Mouse (Mus musculus): ENCODE measurements around the gene Tmtc4. TPM values are rescaled to one million over a fixed set of nuclear protein-coding genes. Genes with fewer than 3 reads are reported as not detected.
A peak's percentile ranks its signal among the peaks of the same experiment; 100 is the strongest.

Gene Tmtc4
- polyA plus RNA-seq, 1 experiment from 2014 or later, result 32.4 TPM

GRCm38 (mm10) chr14:122992937-122993336 is 9.1 kb upstream of the Tmtc4 start:
- no peak overlapping the region for H3K27ac ChIP-seq
- H3K9ac ChIP-seq, result no peak overlapping the region
- no peaks in the 10 kb centered on the region for H3K9me3 ChIP-seq (replicated peaks)
- 0 out of 2 replicates have a peak, but pooled peaks have one; percentile 33 for ATAC-seq
- no peak overlapping the region for H3K4me3 ChIP-seq
- H3K27me3 ChIP-seq, result no peaks in the 10 kb centered on the region
- H3K4me1 ChIP-seq, result no peaks in the 10 kb centered on the region
- WGBS, result 57% methylated on average over 6 of the region's 6 CpGs
- H3K4me2 ChIP-seq, result no peak overlapping the region
- no peaks in the 10 kb centered on the region for H3K36me3 ChIP-seq (ENCODE audit: poor library complexity, severe bottlenecking)

DNA sequence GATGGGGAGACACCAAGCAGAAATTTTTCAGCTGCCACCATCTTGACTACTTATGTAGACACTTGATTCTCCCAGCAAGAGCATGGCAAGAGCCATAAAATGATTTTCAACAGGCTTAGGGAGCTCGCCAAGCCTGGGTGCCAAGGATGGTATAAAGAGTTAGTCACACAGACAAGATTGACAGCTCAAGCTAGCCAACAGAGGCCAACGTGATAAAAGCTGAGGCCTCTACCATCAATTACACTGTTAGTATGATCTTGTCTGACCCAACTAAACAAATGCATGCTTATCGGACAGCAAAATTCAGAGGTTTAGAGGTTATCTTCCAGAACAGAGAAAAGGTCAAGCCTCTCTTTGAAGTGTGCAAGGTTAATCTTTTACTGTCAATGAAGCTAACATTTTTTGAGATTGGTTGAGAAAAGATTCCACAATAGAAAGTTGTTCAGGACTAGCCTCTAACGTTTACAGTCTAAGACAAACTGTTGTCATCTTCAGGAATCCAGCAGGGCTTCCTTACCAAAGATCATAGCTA is 6.8 kb upstream of the Tmtc4 start:
- Histone ChIP-seq H3K27me3 (no peaks in the 10 kb centered on the region), H3K9ac (no peak overlapping the region), H3K4me2 (no peak overlapping the region), H3K9me3 (replicated peaks) (no peaks in the 10 kb centered on the region), H3K36me3 (ENCODE audit: poor library complexity, severe bottlenecking) (no peaks in the 10 kb centered on the region), H3K27ac (no peak overlapping the region), H3K4me1 (no peaks in the 10 kb centered on the region), H3K4me3 (no peak overlapping the region)
- ATAC-seq, result no peak
- WGBS, result 79% methylated on average over 4 of the region's 4 CpGs

DNA sequence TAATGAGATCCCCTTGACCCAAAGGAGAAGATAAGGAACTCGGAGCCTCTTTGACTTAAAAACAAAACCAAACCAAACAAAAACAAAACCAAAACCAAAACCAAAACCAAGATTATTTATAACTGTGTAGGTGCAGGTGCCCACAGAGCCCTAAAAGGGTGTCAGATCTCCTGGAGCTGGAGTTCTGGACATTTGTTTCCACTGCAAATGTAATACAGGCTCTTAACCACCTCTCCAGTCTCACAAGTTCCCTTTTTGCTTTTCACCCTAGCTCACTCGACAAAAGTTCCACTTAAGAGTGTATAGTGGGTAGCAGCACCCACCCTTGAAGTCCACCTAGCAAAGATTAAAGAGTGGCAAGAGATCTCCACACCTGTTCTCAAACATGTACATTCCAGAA is 2.6 kb upstream of the Tmtc4 start:
- Histone ChIP-seq H3K4me2 (no peak overlapping the region), H3K4me1 (peaks cover 18% of the 10 kb centered on the region), H3K9ac (no peak overlapping the region), H3K27ac (no peak overlapping the region), H3K4me3 (no peak overlapping the region), H3K36me3 (ENCODE audit: poor library complexity, severe bottlenecking) (no peaks in the 10 kb centered on the region), H3K27me3 (no peaks in the 10 kb centered on the region), H3K9me3 (replicated peaks) (no peaks in the 10 kb centered on the region)
- no peak for ATAC-seq
- 79% methylated on average over 2 of the region's 2 CpGs for WGBS

- under 1% methylated on average over 58 of the region's 63 CpGs for WGBS
- no peaks in the 10 kb centered on the region for H3K27me3 ChIP-seq
- H3K4me3 ChIP-seq, result peak overlapping the region; percentile 84
- peak overlapping the region; percentile 87 for H3K9ac ChIP-seq
- ATAC-seq, result peak; percentile 89
- no peaks in the 10 kb centered on the region for H3K9me3 ChIP-seq (replicated peaks)
- H3K4me2 ChIP-seq, result peak overlapping the region; percentile 91
- peak overlapping the region; percentile 92 for H3K27ac ChIP-seq
- peaks cover 24% of the 10 kb centered on the region for H3K4me1 ChIP-seq
- H3K36me3 ChIP-seq (ENCODE audit: poor library complexity, severe bottlenecking), result no peaks in the 10 kb centered on the region
Observed at GRCm38 (mm10) chr14:122982571-122983225, 1.1 kb downstream of the Tmtc4 start.

GRCm38 (mm10) chr14:122981831-122982485 is 1.9 kb downstream of the Tmtc4 start:
- peak overlapping the region; percentile 84 for H3K4me3 ChIP-seq
- no peaks in the 10 kb centered on the region for H3K27me3 ChIP-seq
- no peaks in the 10 kb centered on the region for H3K36me3 ChIP-seq (ENCODE audit: poor library complexity, severe bottlenecking)
- no peaks in the 10 kb centered on the region for H3K9me3 ChIP-seq (replicated peaks)
- WGBS, result 22% methylated on average over 8 of the region's 8 CpGs
- peak overlapping the region; percentile 87 for H3K9ac ChIP-seq
- peak overlapping the region; percentile 92; the same call in 1 of the 2 replicates for H3K27ac ChIP-seq
- H3K4me2 ChIP-seq, result peak overlapping the region; percentile 91
- peaks cover 25% of the 10 kb centered on the region for H3K4me1 ChIP-seq
- no peak for ATAC-seq

- H3K4me2 ChIP-seq, result no peak overlapping the region
- peaks cover 22% of the 10 kb centered on the region for H3K4me1 ChIP-seq
- no peaks in the 10 kb centered on the region for H3K36me3 ChIP-seq (ENCODE audit: poor library complexity, severe bottlenecking)
- H3K27ac ChIP-seq, result no peak overlapping the region
- 85% methylated on average over 3 of the region's 3 CpGs for WGBS
- no peak overlapping the region for H3K9ac ChIP-seq
- H3K27me3 ChIP-seq, result no peaks in the 10 kb centered on the region
- no peaks in the 10 kb centered on the region for H3K9me3 ChIP-seq (replicated peaks)
- ATAC-seq, result no peak
- no peak overlapping the region for H3K4me3 ChIP-seq
Observed at GRCm38 (mm10) chr14:122978871-122979270, 5.0 kb downstream of the Tmtc4 start.

GRCm38 (mm10) chr14:122977797-122978140 is 6.1 kb downstream of the Tmtc4 start:
- no peak overlapping the region for H3K27ac ChIP-seq
- WGBS, result 66% methylated on average over 1 of the region's 1 CpGs
- peaks cover 5% of the 10 kb centered on the region; the same call in 1 of the 2 replicates for H3K36me3 ChIP-seq (ENCODE audit: poor library complexity, severe bottlenecking)
- no peak overlapping the region for H3K4me3 ChIP-seq
- peaks cover 17% of the 10 kb centered on the region for H3K4me1 ChIP-seq
- no peak overlapping the region for H3K9ac ChIP-seq
- ATAC-seq, result no peak
- H3K4me2 ChIP-seq, result no peak overlapping the region
- H3K27me3 ChIP-seq, result no peaks in the 10 kb centered on the region
- H3K9me3 ChIP-seq (replicated peaks), result no peaks in the 10 kb centered on the region

DNA sequence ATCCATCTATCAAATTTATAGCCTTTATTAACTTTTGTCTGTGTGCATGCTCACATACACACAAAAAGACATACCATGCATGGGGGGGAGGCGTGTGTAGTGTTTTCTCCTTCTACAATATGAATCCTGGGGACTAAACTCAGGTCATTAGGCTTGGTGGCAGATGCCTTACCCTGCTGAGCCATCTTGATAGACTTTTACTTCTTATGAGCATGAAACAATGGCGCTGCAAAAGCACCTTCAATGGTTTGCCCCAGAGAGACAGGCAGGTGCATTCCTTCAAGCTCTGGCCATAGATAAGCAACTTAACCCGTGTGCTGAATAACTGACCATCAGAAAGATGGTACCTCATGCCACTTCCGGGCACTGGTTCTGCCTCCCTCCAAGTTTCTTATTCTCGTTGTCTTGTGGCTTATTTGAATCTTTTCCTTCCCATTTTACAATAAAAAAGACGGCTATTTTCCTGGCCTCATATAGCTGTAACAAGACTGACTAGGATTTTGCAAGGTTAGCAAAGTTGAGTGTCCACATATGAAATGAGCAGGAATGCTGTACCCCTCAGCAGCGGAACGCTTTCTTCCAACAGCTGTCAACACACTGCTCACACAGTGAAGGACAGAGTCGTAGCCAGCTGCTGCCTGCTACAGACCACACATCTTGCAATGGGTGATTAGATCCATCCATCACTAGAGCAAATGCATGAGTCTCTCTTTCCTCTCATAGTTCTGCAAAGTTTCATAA is 6.6 kb downstream of the Tmtc4 start:
- Histone ChIP-seq H3K9me3 (replicated peaks) (no peaks in the 10 kb centered on the region), H3K4me1 (peaks cover 14% of the 10 kb centered on the region), H3K9ac (no peak overlapping the region), H3K27ac (no peak overlapping the region), H3K27me3 (no peaks in the 10 kb centered on the region), H3K4me2 (no peak overlapping the region), H3K4me3 (no peak overlapping the region), H3K36me3 (ENCODE audit: poor library complexity, severe bottlenecking) (peaks cover 10% of the 10 kb centered on the region)
- no peak for ATAC-seq
- WGBS, result 78% methylated on average over 9 of the region's 9 CpGs

DNA sequence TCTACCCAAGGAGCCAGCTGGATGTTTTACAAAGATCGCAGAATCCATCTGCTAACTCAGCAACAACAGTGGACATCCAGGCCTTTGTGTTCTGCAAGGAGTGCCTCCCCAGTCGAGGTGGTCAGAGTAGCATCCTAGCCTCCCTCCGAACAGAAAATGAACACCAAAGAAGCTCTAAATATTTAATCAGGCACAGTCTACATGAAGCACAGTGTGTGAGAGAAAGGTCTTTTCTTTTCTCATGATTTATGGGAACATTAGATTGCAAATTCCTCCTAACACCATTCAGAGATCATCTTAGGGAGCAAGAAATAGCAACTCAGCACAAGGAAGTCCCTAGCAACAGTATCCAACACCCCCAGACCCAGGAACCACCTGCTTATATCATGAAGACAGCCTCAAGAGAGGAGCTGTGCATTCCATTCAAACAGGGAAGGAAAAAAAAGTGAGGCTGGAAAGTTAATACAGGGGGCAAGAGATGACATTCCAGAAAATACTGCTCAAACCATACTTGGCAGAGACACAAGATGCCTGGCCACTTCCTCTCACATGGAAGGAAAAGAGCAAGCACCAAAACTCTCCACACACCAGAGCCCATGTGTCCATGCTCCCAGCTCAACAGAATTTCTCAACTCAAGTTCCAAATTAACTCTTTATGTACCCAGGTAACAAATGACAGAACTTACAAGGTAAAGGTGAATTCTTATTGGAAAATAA is 8.8 kb downstream of the Tmtc4 start:
- Histone ChIP-seq H3K9me3 (replicated peaks) (no peaks in the 10 kb centered on the region), H3K36me3 (ENCODE audit: poor library complexity, severe bottlenecking) (peaks cover 27% of the 10 kb centered on the region), H3K27ac (no peak overlapping the region), H3K27me3 (no peaks in the 10 kb centered on the region), H3K4me3 (no peak overlapping the region), H3K4me1 (0 out of 2 replicates have a peak, but pooled peaks cover 7% of the 10 kb centered on the region), H3K9ac (no peak overlapping the region), H3K4me2 (no peak overlapping the region)
- no peak for ATAC-seq
- WGBS, result 77% methylated on average over 3 of the region's 3 CpGs

DNA sequence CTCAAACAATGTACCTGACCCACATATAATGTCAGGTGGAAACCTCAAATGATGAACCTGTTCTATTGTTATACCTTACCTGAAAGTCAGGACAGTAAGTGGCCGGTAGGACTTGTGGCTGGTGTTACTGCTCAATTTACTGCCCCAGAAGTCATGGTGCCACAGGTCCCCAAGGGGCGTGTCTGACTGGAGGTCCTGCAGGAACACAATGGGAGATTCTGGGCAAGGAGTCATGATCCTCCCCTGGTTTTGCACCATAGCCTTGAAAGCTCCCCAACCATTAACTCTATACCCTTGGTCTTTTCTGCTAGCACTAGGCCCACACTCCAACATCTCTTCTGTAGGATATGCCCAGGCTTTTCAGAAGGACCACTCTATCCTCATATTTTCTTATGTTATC is 10.7 kb downstream of the Tmtc4 start:
- ATAC-seq, result no peak
- peaks cover 45% of the 10 kb centered on the region for H3K36me3 ChIP-seq (ENCODE audit: poor library complexity, severe bottlenecking)
- H3K27me3 ChIP-seq, result no peaks in the 10 kb centered on the region
- H3K4me3 ChIP-seq, result no peak overlapping the region
- H3K9me3 ChIP-seq (replicated peaks), result no peaks in the 10 kb centered on the region
- H3K9ac ChIP-seq, result no peak overlapping the region
- 96% methylated on average over 2 of the region's 2 CpGs for WGBS
- no peak overlapping the region for H3K4me2 ChIP-seq
- H3K27ac ChIP-seq, result no peak overlapping the region
- 0 out of 2 replicates have a peak, but pooled peaks cover 6% of the 10 kb centered on the region for H3K4me1 ChIP-seq

DNA sequence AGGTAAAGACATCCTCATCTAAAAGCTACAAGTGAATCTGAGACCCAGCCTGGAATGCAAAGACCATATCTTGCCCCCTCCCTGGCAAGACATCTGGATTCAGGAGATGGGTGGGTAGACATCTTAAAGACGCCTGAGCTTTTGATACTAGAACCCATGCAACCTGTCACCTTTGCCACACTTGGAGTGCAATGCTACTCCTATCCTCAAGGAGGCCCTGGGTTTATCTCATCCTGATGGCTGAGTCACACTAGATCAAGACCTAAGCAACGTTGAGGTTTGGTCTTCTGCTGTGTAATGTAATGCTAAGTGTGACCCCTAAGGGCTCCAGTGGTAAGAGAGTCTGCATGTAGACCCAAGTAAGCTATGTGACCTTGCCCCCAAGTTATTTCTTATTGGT is 15.8 kb downstream of the Tmtc4 start:
- 85% methylated on average over 2 of the region's 2 CpGs for WGBS
- no peak overlapping the region for H3K4me3 ChIP-seq
- ATAC-seq, result no peak

More for the DNA sequence above, 15.8 kb downstream of the Tmtc4 start:
- no peak overlapping the region for H3K27ac ChIP-seq
- no peaks in the 10 kb centered on the region for H3K9me3 ChIP-seq (replicated peaks)
- H3K4me1 ChIP-seq, result no peaks in the 10 kb centered on the region
- H3K36me3 ChIP-seq (ENCODE audit: poor library complexity, severe bottlenecking), result peaks cover 73% of the 10 kb centered on the region
- no peak overlapping the region for H3K4me2 ChIP-seq
- H3K9ac ChIP-seq, result no peak overlapping the region
- H3K27me3 ChIP-seq, result no peaks in the 10 kb centered on the region
